Mouse (Mus musculus): ENCODE measurements around the gene Stx3. TPM values are rescaled to one million over a fixed set of nuclear protein-coding genes. Genes with fewer than 3 reads are reported as not detected.

Gene Stx3
- total RNA-seq, 2 experiments from 2014 or later, result 5.4 to 6.1 TPM

- no peak for DNase-seq
Measured at GRCm38 (mm10) chr19:11725915-11726314, 93.3 kb downstream of the Stx3 start.

Other genes starting within 250 kb of the Stx3 start
- gene Ms4a6d, start 214.6 kb downstream of the Stx3 start, total RNA-seq (2021), result under 1 TPM; 0.69 to 0.72 TPM
- under 1 TPM; 0.36 to 0.38 TPM for gene Ms4a2, start 195.7 kb downstream of the Stx3 start, total RNA-seq (2021)
- not detected for gene Ms4a3, start 178.6 kb downstream of the Stx3 start, total RNA-seq (2021)
- gene Oosp2, start 158.8 kb downstream of the Stx3 start, total RNA-seq (2021), result not detected
- not detected for gene Oosp1, start 128.3 kb downstream of the Stx3 start, total RNA-seq (2021)
- not detected for gene Oosp3, start 122.3 kb downstream of the Stx3 start, total RNA-seq (2021)
- not detected for gene Gif, start 71.8 kb downstream of the Stx3 start, total RNA-seq (2021)
- gene Mrpl16, start 49.0 kb downstream of the Stx3 start, total RNA-seq (2021), result 10 to 100 TPM; 88.3 to 89.9 TPM
- gene Olfr1417, start 19.8 kb upstream of the Stx3 start, total RNA-seq (2021), result not detected
- not detected for gene Olfr1418, start 41.7 kb upstream of the Stx3 start, total RNA-seq (2021)
- not detected for gene Olfr1419, start 55.7 kb upstream of the Stx3 start, total RNA-seq (2021)
- not detected for gene Olfr1420, start 67.2 kb upstream of the Stx3 start, total RNA-seq (2021)
- 10 to 100 TPM; 37.0 to 41.5 TPM for gene Patl1, start 93.0 kb upstream of the Stx3 start, total RNA-seq (2021)
- gene Osbp, start 146.5 kb upstream of the Stx3 start, total RNA-seq (2021), result 10 to 100 TPM; 69.5 to 71.2 TPM
- gene Olfr1423, start 221.9 kb upstream of the Stx3 start, total RNA-seq (2021), result not detected
- gene Olfr1424, start 243.3 kb upstream of the Stx3 start, total RNA-seq (2021), result not detected